Mouse (Mus musculus) urinary bladder, adult 18-20 months (tissue): ENCODE measurements around the gene Fndc4.

Source experiments
- DNase-seq, 2 experiments: peaks; one replicate each; pipeline ENCODE4 v3.0.0; 2022; ENCODE audit warnings: low spot score in 2 of 2, mixed read lengths in 2 of 2

The Fndc4 gene

GRCm38 (mm10) chr5:31295606-31296141 is at the start of gene Fndc4:
Fndc4 (minus strand) TSS chr5:31296080.
- peak in 1 of 2 experiments; percentile 19 for DNase-seq

DNA sequence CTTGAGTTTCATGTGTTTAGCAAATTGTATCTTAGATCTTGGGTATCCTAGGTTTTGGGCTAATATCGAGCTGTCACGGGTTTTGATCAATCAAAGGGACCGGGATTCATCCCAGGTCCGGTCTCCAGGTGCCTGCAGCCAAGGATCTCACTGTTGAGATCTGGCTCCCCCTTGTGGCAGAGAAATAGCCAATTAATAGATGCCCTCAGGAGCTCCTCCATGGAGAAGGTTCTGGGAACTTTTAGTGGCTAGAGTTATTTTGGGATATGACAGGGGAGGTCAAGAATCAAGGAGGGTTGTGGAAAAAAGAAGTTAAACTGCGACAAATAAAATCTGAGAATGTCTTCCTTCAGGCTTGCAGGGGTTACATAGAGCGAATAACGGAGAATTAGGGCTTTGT is 32.4 kb upstream of the Fndc4 start:
- DNase-seq, result peak; percentile 11 to 36

GRCm38 (mm10) chr5:31326850-31327249 is 31.0 kb upstream of the Fndc4 start:
- DNase-seq, result no peak

GRCm38 (mm10) chr5:31324085-31324484 is 28.2 kb upstream of the Fndc4 start:
- DNase-seq, result no peak

- no peak for DNase-seq
These were observed 26.9 kb upstream of the Fndc4 start for GRCm38 (mm10) chr5:31322776-31323175.

GRCm38 (mm10) chr5:31312806-31313205 is 16.9 kb upstream of the Fndc4 start:
- no peak for DNase-seq

- DNase-seq, result no peak
These were observed 7.2 kb upstream of the Fndc4 start for GRCm38 (mm10) chr5:31303093-31303492.

DNA sequence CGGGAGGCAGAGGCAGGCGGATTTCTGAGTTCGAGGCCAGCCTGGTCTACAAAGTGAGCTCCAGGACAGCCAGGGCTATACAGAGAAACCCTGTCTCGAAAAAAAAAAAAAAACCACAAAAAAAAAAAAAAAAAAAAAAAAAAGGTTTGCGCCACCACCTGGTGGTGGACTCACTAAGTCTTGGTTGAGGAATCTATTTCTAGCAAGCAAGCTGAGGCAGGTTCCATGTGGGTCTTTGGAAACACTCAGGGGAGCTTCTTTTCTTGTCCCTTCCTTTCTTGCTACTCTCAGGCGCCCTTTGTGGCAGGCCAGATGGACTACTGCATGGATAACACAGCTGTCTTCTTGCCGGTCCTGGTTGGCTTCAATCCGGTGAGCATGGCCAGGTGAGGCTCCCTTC is 6.0 kb upstream of the Fndc4 start:
- no peak for DNase-seq

GRCm38 (mm10) chr5:31298486-31298885 is 2.6 kb upstream of the Fndc4 start:
- DNase-seq, result no peak

DNA sequence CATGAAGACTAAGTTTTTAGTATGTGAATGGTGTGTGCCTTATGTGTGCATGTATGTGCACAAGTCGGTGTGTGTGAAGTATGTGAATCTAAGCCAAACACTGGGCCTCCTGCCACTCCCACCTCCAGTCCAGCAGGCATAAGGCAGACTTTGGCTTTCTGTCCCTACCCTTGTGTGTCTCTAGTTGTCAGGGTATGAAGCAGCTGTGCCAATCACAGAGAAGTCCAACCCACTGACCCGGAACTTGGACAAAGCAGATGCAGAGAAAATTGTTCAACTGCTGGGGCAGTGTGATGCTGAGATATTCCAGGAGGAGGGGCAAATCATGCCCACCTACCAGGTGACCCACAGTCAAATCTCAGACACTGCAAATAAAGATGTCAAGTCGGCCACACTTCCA is 2.1 kb upstream of the Fndc4 start:
- DNase-seq, result no peak

- DNase-seq, result no peak
These were observed 1.3 kb upstream of the Fndc4 start, which contains the start of gene Gckr for GRCm38 (mm10) chr5:31297047-31297757. Gckr (plus strand) TSS chr5:31297443.

DNA sequence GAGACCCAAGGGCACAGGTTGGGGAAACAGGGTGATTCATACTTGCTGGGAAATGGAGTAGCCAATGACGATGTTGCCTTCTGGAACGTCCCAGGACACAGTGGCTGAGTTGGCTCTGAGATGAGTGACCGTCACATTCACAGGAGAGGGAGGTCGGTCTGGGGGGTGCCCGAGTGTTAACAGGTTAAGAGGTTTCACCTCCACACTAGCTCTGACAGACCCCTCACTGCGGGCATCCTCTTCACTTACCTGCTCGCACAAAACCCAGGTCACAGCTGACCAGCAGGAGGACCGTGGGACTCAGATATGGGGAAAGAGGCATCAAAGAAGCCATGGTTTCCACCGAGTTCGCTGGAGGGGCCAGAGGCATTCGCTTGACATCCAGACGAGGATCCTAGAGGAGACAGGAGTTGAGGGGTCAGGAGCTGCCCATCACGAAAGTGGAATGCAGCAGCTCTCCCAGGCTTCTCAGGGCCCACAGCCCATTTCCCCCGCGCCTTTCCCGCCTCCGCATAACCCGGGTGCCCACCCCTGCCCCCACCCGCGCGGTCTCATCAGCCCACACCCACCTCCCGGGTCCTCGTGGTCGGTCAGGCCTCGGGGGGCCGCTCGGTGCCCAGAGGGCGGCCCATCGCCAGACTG is 795 bp downstream of the Fndc4 start:
- DNase-seq, result no peak

GRCm38 (mm10) chr5:31291361-31291688 is 4.6 kb downstream of the Fndc4 start:
- no peak for DNase-seq

- peak; percentile 85 to 93 for DNase-seq
These were observed 5.1 kb downstream of the Fndc4 start, which contains the start of gene Ift172 for GRCm38 (mm10) chr5:31290521-31291360. Ift172 (minus strand) TSS chr5:31291116.

DNA sequence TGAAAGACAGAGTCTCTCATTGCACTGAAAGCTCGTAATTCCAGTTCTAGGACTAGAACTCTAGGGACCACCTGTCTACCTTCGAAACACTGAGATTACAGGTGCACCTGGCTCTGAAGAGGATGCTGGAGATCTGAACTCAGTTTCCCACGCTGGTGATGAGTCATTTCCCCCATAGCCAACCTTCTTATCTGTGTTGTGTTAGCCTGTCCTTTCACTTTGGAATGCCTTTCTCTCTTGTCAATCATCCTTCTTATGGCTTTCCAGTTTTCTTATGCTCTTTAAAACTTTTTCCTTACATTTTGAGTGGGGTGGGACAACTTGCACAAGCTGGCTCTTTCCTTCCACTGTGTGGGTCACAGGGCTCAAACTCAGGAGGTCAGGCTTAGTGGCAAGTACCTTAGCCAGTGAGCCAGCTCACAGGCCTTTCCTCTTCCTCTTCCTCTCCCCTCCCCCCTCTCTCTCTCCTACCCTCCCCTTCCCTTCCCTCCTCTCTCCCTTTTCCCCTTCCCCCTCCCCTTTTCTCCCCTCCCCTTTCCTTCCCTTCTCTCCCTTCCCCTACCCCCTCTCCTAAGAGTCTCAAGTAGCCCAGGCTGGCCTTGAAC is 6.2 kb downstream of the Fndc4 start:
- no peak for DNase-seq

- no peak for DNase-seq
These were observed 7.2 kb downstream of the Fndc4 start for GRCm38 (mm10) chr5:31288655-31289054.

DNA sequence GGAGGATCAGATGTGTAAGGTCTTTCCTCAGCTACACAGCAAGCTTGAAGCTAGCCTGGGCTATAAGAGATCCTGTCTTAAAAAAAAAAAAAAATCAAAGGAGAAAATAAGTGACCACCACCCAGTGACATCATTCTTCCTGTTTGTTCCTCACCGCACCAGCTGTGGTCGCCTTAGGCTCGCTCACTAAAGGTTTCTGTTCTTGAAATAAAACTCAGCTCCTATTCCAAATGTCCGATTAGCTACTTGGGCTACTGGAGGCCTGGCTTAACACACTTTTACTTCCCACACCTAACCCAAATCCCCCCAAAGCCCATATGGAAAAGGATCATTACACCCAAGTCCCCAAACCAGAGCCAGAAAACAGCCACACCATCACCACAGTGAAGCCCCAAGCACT is 7.7 kb downstream of the Fndc4 start:
- DNase-seq, result no peak

- DNase-seq, result no peak
These were observed 16.5 kb downstream of the Fndc4 start for GRCm38 (mm10) chr5:31279245-31279988.

DNA sequence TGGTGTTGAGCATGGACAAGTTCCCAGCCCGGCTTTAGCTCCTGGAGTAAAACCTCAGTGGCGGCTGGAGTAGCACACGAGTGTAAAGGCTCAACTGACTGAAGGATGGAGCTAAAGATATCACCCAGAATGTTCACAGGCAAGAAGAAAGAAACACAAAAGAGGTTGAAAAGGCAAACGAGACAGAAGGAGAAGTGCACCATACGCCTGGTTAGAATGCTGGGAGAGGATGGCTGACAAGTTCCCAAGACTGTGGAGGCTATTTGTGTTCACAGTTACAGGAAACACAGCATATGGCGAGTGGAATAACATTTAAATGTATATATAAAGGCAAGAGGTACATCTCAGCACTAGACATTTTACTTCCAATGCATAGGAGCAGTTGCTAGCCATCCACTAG is 22.9 kb downstream of the Fndc4 start:
- no peak for DNase-seq

GRCm38 (mm10) chr5:31267686-31268085 is 28.2 kb downstream of the Fndc4 start:
- no peak for DNase-seq

DNA sequence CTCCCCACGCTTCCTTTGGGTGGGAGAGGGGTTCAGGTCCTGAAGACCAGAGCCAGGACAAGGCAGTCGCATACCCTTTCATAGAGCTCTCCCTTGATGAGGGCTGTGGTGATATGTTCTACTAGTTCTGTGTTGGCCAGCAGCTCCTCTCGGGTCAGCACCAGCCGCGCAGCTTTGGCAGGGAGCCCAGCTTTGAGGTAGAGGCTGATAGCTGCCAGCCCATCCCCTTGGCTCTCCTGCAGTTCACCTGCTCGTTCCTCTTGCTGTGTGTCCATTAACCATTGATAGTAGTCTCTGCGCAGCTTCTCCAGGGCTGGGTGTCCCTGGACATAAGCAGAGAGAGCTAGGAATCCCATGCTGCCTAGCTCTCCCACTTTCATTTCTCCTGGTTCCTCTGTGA is 29.8 kb downstream of the Fndc4 start:
- DNase-seq, result no peak
